Mouse (Mus musculus): ENCODE measurements at regions not wholly inside any gene's neighbourhood (a gene's known extent, or its start where the extent isn't known, plus 50 kb on each side); places are given as distances from the start of the nearest gene placed in this dataset.

DNA sequence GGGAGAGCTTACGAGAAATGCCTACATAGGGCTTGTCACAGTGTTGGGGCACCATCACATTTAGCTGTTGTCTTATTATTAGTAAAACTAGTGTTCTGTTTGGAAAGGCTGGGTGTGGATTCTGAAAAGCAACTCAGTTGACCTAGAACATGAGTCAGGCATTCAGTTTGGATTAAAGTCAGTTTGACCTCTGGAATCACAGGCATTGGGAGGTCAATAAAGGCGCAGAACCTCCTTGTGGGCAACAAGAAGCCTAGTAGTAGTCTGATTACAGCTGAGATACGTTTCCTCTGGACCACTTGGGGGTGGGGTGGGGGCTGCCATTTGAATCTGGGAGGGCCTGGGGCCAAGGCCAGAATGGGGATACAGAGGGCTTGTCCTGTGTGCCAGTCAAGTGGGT is 52.1 kb upstream of the Map3k1 start:
- Histone ChIP-seq H3K4me1 (ENCODE audit: control insufficient read depth in 2 of 2, insufficient read depth in 2 of 2, low read length in 2 of 2, poor library complexity in 1 of 2) (no peaks in the 10 kb centered on the region), H3K9me3 (ENCODE audit: control insufficient read depth, insufficient read depth, low read depth, low read length) (no peaks in the 10 kb centered on the region), H3K9ac (ENCODE audit: insufficient read depth, low read depth, low read length, poor library complexity, severe bottlenecking) (no peak overlapping the region), H3K4me3 (ENCODE audit: insufficient read depth in 1 of 2, low read depth in 1 of 2, low read length in 2 of 2, poor library complexity in 1 of 2, severe bottlenecking in 1 of 2) (no peak overlapping the region), H3K27ac (ENCODE audit: insufficient read depth, low read depth, low read length, poor library complexity, severe bottlenecking) (no peak overlapping the region), H3K36me3 (ENCODE audit: control insufficient read depth, insufficient read depth, low read length, poor library complexity, severe bottlenecking) (no peaks in the 10 kb centered on the region)
- TF ChIP-seq ZC3H11A (IDR thresholded peaks at IDR 0.05; ENCODE audit: borderline replicate concordance, low read depth, low read length) (no peak), MAFK (IDR thresholded peaks at IDR 0.05; ENCODE audit: insufficient read depth, low read depth, low read length) (no peak), CHD2 (IDR thresholded peaks at IDR 0.05; ENCODE audit: low read depth, low read length) (no peak), HCFC1 (IDR thresholded peaks at IDR 0.05; ENCODE audit: borderline replicate concordance, insufficient read depth, low read length) (no peak), ZNF384 (IDR thresholded peaks at IDR 0.05; ENCODE audit: low read depth, low read length) (no peak)
- DNase-seq (ENCODE audit: low read depth, low spot score), result no peak
- in situ Hi-C loops (cut with MboI; ENCODE audit: low sequenced_read_pairs in 2 of 2, unreplicated experiment in 2 of 2), result no loop called here

DNA sequence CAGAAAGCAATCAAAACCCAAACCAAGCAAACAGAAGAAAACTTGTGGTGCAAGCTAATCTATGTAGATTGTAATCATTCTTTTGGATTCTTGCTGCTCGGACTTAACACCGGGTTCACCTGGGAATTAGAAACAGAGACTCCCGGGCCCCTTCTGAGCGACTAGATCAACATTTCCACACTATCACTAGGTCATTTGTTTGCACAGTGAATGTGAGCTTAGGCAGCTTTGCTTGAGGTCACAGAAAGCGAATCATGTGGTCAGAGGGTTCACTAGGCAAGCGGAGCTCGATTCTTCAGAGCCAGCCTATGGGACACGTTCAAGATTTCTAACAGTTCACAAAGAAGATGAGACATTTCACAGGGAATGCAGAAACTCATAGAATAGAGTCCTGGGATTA is 53.5 kb upstream of the Map3k1 start:
- H3K27ac ChIP-seq (ENCODE audit: insufficient read depth, low read depth, low read length, poor library complexity, severe bottlenecking), result no peak overlapping the region
- no peak overlapping the region for H3K4me3 ChIP-seq (ENCODE audit: insufficient read depth in 1 of 2, low read depth in 1 of 2, low read length in 2 of 2, poor library complexity in 1 of 2, severe bottlenecking in 1 of 2)
- no peak for DNase-seq (ENCODE audit: low read depth, low spot score)
- H3K9ac ChIP-seq (ENCODE audit: insufficient read depth, low read depth, low read length, poor library complexity, severe bottlenecking), result no peak overlapping the region
- in situ Hi-C loops (cut with MboI; ENCODE audit: low sequenced_read_pairs in 2 of 2, unreplicated experiment in 2 of 2), result no loop called here
- H3K9me3 ChIP-seq (ENCODE audit: control insufficient read depth, insufficient read depth, low read depth, low read length), result no peaks in the 10 kb centered on the region
- H3K4me1 ChIP-seq (ENCODE audit: control insufficient read depth in 2 of 2, insufficient read depth in 2 of 2, low read length in 2 of 2, poor library complexity in 1 of 2), result no peaks in the 10 kb centered on the region
- H3K36me3 ChIP-seq (ENCODE audit: control insufficient read depth, insufficient read depth, low read length, poor library complexity, severe bottlenecking), result no peaks in the 10 kb centered on the region
- TF ChIP-seq ZC3H11A (IDR thresholded peaks at IDR 0.05; ENCODE audit: borderline replicate concordance, low read depth, low read length), result no peak
- TF ChIP-seq HCFC1 (IDR thresholded peaks at IDR 0.05; ENCODE audit: borderline replicate concordance, insufficient read depth, low read length), result no peak
- no peak for TF ChIP-seq MAFK (IDR thresholded peaks at IDR 0.05; ENCODE audit: insufficient read depth, low read depth, low read length)
- TF ChIP-seq CHD2 (IDR thresholded peaks at IDR 0.05; ENCODE audit: low read depth, low read length), result no peak
- TF ChIP-seq ZNF384 (IDR thresholded peaks at IDR 0.05; ENCODE audit: low read depth, low read length), result no peak

DNA sequence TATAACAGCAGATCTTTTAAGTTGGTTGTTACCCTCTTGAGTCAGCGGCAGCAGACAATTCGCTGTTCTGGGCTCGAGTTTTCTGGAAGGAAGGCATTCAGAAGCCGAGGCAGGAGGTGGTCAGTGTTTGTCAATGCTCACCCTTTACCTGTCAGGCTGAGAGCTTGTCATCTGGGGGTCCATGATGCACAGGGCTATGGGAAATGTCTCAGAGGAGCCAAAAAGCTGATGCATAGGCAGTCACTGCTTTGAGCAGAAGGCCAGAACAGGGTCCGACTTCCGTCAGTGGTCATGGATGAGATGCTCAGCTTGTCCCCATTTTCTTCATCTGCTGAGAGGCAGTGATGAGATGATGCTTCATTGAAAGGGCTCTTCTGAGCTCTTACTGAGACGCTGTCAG is 57.2 kb upstream of the Map3k1 start:
- 0 out of 4 replicates have a peak, but pooled peaks cover 0 to 2% of the 10 kb centered on the region in 2 experiments for H3K4me1 ChIP-seq (ENCODE audit: control insufficient read depth in 2 of 2, insufficient read depth in 2 of 2, low read length in 2 of 2, poor library complexity in 1 of 2)
- no peaks in the 10 kb centered on the region for H3K9me3 ChIP-seq (ENCODE audit: control insufficient read depth, insufficient read depth, low read depth, low read length)
- H3K27ac ChIP-seq (ENCODE audit: insufficient read depth, low read depth, low read length, poor library complexity, severe bottlenecking), result no peak overlapping the region
- no peaks in the 10 kb centered on the region for H3K36me3 ChIP-seq (ENCODE audit: control insufficient read depth, insufficient read depth, low read length, poor library complexity, severe bottlenecking)
- H3K4me3 ChIP-seq (ENCODE audit: insufficient read depth in 1 of 2, low read depth in 1 of 2, low read length in 2 of 2, poor library complexity in 1 of 2, severe bottlenecking in 1 of 2), result no peak overlapping the region
- TF ChIP-seq HCFC1 (IDR thresholded peaks at IDR 0.05; ENCODE audit: borderline replicate concordance, insufficient read depth, low read length) (no peak), ZC3H11A (IDR thresholded peaks at IDR 0.05; ENCODE audit: borderline replicate concordance, low read depth, low read length) (no peak), MAFK (IDR thresholded peaks at IDR 0.05; ENCODE audit: insufficient read depth, low read depth, low read length) (no peak), ZNF384 (IDR thresholded peaks at IDR 0.05; ENCODE audit: low read depth, low read length) (no peak), CHD2 (IDR thresholded peaks at IDR 0.05; ENCODE audit: low read depth, low read length) (no peak)
- in situ Hi-C loops (cut with MboI; ENCODE audit: low sequenced_read_pairs in 2 of 2, unreplicated experiment in 2 of 2), result no loop called here
- DNase-seq (ENCODE audit: low read depth, low spot score), result no peak
- H3K9ac ChIP-seq (ENCODE audit: insufficient read depth, low read depth, low read length, poor library complexity, severe bottlenecking), result no peak overlapping the region

DNA sequence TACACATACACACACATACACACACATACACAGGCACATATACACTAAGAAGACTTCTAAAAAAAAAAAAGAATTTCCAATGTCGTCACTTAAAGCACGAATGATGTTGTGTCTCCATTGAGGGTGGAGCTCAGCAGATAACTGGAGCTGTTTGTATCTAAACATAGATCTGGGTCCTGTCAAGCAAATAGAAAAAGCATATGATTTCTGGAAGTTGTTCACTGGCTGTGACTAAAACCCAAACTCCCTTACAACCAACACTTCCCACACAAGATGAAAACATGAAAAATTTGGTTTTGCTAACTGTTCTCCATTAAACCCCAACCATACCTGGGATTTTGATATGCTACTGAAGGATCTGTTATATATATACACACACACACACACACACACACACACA is 58.5 kb upstream of the Map3k1 start:
- TF ChIP-seq MAFK (IDR thresholded peaks at IDR 0.05; ENCODE audit: insufficient read depth, low read depth, low read length) (no peak), ZC3H11A (IDR thresholded peaks at IDR 0.05; ENCODE audit: borderline replicate concordance, low read depth, low read length) (no peak), HCFC1 (IDR thresholded peaks at IDR 0.05; ENCODE audit: borderline replicate concordance, insufficient read depth, low read length) (no peak), CHD2 (IDR thresholded peaks at IDR 0.05; ENCODE audit: low read depth, low read length) (no peak), ZNF384 (IDR thresholded peaks at IDR 0.05; ENCODE audit: low read depth, low read length) (no peak)
- no peaks in the 10 kb centered on the region for H3K9me3 ChIP-seq (ENCODE audit: control insufficient read depth, insufficient read depth, low read depth, low read length)
- no peak for DNase-seq (ENCODE audit: low read depth, low spot score)
- H3K4me1 ChIP-seq (ENCODE audit: control insufficient read depth in 2 of 2, insufficient read depth in 2 of 2, low read length in 2 of 2, poor library complexity in 1 of 2), result peaks cover 0 to 3% of the 10 kb centered on the region in 2 experiments; a peak in 1 of 4 replicates
- no peaks in the 10 kb centered on the region for H3K36me3 ChIP-seq (ENCODE audit: control insufficient read depth, insufficient read depth, low read length, poor library complexity, severe bottlenecking)
- no peak overlapping the region for H3K4me3 ChIP-seq (ENCODE audit: insufficient read depth in 1 of 2, low read depth in 1 of 2, low read length in 2 of 2, poor library complexity in 1 of 2, severe bottlenecking in 1 of 2)
- in situ Hi-C loops (cut with MboI; ENCODE audit: low sequenced_read_pairs in 2 of 2, unreplicated experiment in 2 of 2), result no loop called here
- no peak overlapping the region for H3K27ac ChIP-seq (ENCODE audit: insufficient read depth, low read depth, low read length, poor library complexity, severe bottlenecking)
- H3K9ac ChIP-seq (ENCODE audit: insufficient read depth, low read depth, low read length, poor library complexity, severe bottlenecking), result no peak overlapping the region

All from ES-E14 (cell line).